Mouse (Mus musculus): ENCODE results near the gene Otof. TPM values are rescaled to one million over a fixed set of nuclear protein-coding genes. Genes with fewer than 3 reads are reported as not detected.

The Otof gene
- polyA plus RNA-seq, 1 experiment from 2014 or later = not detected

DNA sequence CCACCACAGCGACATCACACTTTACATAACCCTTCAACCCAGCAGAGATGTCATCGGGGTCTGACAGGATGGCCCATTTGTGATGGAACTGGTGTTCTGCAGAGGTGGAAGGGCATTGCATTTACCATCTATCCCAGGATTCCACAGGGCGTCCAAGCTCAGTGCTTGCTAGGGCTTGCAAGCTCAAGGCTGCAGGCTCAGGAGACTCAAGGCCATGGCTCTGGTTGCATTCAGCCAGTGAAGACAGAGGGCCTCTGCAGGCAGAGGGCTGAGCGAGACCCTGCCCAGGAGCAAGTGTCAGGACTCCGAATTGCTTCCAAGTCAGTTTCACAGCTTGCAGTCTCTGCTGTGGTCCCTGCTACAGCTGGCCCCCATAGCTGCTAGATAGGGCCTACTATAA lies 71.9 kb downstream of the Otof start:
- ATAC-seq (no peak), DNase-seq (ENCODE audit: low read depth, low spot score) (no peak)
- in situ Hi-C loops (cut with MboI; ENCODE audit: low pct_unique_long_range_greater_than_20kb) = no loop called here
- H3K27me3 ChIP-seq = peaks cover 35% of the 10 kb centered on the region
- POLR2A ChIA-PET = no interaction called here
- TF ChIP-seq CTCF (IDR thresholded peaks at IDR 0.05) = no peak
- CTCF ChIA-PET = interaction anchor here (1.3 kb wide), 1 partner anchor 246 kb away, joined by 3 read pairs; no protein-coding TSS in a partner anchor

DNA sequence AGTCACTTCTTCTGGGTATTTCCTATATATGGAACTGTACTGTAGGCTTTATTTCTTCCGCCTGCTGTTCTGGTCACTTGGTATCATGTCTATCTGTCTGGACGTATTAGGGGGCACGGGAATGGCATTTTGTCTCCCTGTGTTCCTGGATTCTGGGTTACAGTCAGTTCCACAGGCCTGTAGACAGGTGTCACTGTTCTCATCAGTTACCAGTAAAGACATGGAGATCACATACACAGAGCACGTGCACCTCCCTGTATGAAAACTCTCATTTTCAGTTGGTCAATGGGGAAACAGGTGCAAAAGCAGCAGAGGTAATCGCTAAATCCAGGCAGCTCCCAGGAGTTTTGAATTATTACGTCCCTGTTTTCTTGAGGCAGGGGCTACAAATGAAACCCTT lies 74.0 kb downstream of the Otof start:
- DNase-seq (ENCODE audit: low read depth, low spot score) = no peak
- ATAC-seq = no peak

DNA sequence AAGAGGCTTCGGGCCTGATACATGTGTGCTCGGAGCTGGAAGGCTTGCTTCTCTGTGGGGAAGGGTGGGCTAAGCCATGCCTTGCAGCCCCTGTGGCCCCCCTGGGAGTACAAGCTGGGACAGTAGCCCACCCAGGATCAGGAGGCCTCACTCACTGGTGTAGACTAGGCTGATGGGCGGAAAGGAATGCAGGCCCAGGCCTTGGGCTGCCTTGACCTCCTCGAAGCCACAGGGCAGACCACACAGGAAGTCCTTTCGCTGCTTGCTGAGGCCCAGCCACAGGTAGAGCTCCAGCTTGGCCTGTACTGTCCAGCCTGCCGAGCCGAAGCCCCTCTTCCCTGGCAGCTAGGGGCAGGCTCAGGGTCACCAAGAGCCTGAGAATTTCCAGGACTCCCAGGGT lies 78.9 kb downstream of the Otof start:
- peaks cover 31% of the 10 kb centered on the region for H3K27me3 ChIP-seq
- DNase-seq (ENCODE audit: low read depth, low spot score) (no peak), ATAC-seq (no peak)
- TF ChIP-seq CTCF (IDR thresholded peaks at IDR 0.05) = no peak
- ChIA-PET CTCF (interaction anchor here (1.3 kb wide), 1 partner anchor 9 kb away, joined by 7 read pairs; no protein-coding TSS in a partner anchor), POLR2A (no interaction called here)
- in situ Hi-C loops (cut with MboI; ENCODE audit: low pct_unique_long_range_greater_than_20kb) = no loop called here

More for the DNA sequence above, 74.0 kb downstream of the Otof start:
- peaks cover 35% of the 10 kb centered on the region for H3K27me3 ChIP-seq
- CTCF ChIA-PET = interaction anchor here (1.4 kb wide), 1 partner anchor 41 kb away, joined by 3 read pairs; no protein-coding TSS in a partner anchor
- POLR2A ChIA-PET = no interaction called here
- in situ Hi-C loops (cut with MboI; ENCODE audit: low pct_unique_long_range_greater_than_20kb) = no loop called here
- no peak for TF ChIP-seq CTCF (IDR thresholded peaks at IDR 0.05)

DNA sequence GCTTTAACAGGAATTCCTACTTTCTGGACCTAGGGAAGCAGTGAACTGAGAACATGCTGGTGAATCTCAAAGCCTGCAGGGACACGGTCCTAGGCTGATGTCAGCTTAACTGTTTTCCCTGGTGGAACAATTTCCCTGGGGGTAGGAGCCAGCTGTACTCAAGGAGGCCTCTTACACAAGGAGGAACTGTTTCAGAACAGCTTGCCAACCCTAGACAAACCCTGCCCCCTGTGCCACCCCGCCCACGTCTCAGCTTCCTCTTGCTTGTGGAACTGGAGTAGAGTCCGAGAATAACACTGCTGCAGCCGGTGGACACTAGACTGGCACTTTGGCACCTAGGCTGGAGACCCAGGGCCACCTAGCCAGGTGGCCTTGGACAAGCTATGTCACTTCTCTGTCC lies 92.3 kb downstream of the Otof start:
- in situ Hi-C loops (cut with MboI; ENCODE audit: low pct_unique_long_range_greater_than_20kb) = no loop called here
- no peak for TF ChIP-seq CTCF (IDR thresholded peaks at IDR 0.05)
- ChIA-PET CTCF (no interaction called here), POLR2A (no interaction called here)
- no peak for ATAC-seq
- H3K27me3 ChIP-seq = peaks cover 9% of the 10 kb centered on the region
- no peak for DNase-seq (ENCODE audit: low read depth, low spot score)

DNA sequence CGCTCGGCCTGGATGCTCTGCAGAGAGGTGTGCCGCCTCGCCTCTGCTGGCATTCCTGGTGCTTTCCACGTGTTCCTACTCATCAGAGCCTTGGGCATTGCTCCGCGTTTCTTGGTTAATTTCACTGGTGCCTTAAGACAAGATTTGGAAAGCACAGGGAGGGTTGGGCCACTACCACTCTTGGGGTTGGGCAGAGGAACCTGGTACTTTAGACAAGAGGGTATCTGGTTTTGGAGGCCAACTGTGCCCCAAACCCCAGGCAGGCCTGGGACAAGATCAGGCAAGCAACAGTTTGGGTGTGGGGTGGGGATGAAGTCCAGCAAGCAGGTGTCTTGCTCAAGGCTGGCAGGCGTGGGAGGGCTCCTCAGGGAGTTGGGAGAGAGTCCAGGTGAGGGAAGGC lies 94.3 kb downstream of the Otof start:
- POLR2A ChIA-PET = no interaction called here

DNA sequence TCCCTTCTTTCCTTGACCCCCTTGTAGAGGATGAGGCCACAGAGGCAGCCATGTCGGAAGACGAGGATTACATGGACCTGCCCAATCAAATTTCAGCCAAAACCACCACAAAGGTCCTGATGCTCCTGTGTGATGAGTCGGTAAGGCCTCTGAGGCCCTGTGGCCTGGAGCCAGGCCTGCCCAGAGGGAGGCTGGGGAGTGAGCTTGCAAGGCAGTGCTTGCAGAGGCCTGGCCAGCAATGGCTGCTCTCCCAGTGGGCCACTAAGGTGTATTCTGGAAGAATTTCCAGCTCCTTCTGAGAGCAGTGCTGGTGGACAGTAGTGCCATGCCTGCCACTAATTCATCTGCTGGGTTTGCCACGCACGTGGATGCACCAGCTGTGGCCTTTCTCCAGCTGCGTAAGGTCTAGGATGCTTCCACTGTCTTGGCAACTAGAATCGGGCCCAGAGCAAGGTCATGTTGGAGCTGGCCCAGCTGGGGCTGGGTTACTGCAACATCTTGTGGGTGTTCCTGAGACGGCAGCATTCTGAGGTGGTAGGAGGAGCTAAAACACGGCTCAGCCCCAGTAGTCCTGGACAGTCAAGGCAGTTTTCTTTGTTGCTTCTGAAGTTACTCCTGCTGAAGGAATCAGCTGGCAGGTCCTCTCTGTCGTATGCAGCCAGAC lies 103.2 kb downstream of the Otof start:
- ChIA-PET CTCF (no interaction called here), POLR2A (no interaction called here)
- TF ChIP-seq CTCF (IDR thresholded peaks at IDR 0.05) = no peak
- in situ Hi-C loops (cut with MboI; ENCODE audit: low pct_unique_long_range_greater_than_20kb) = no loop called here
- no peak for DNase-seq (ENCODE audit: low read depth, low spot score)
- ATAC-seq = no peak
- no peaks in the 10 kb centered on the region for H3K27me3 ChIP-seq

More for the DNA sequence above, 94.3 kb downstream of the Otof start:
- DNase-seq (ENCODE audit: low read depth, low spot score) (no peak), ATAC-seq (no peak)
- in situ Hi-C loops (cut with MboI; ENCODE audit: low pct_unique_long_range_greater_than_20kb) = no loop called here
- H3K27me3 ChIP-seq = peaks cover 9% of the 10 kb centered on the region
- CTCF ChIA-PET = no interaction called here
- no peak for TF ChIP-seq CTCF (IDR thresholded peaks at IDR 0.05)

DNA sequence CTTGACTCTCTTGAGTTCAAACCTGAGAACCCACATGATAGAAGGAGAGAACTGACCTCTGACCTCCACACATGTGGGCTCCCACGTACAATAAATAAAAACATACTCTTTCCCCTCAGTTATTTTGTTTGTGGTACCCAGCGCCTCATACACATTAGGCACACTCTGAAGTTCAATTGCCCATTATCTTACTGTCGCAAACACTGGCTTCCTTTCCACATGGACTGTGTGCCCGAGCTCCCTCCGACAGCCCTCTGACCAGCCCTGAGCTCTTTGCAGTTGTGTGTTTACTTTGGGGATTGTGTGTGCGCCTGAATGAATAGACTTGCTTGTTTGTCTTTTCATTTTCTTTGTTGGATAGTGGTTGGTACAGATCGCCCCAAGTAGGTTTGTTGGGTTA lies 105.1 kb downstream of the Otof start:
- no peaks in the 10 kb centered on the region for H3K27me3 ChIP-seq
- in situ Hi-C loops (cut with MboI; ENCODE audit: low pct_unique_long_range_greater_than_20kb) = no loop called here
- ChIA-PET POLR2A (no interaction called here), CTCF (interaction anchor here (0.8 kb wide), 2 partner anchors 14 to 186 kb away, joined by 3 to 4 read pairs; no protein-coding TSS in a partner anchor)
- DNase-seq (ENCODE audit: low read depth, low spot score) (no peak), ATAC-seq (no peak)
- no peak for TF ChIP-seq CTCF (IDR thresholded peaks at IDR 0.05)

DNA sequence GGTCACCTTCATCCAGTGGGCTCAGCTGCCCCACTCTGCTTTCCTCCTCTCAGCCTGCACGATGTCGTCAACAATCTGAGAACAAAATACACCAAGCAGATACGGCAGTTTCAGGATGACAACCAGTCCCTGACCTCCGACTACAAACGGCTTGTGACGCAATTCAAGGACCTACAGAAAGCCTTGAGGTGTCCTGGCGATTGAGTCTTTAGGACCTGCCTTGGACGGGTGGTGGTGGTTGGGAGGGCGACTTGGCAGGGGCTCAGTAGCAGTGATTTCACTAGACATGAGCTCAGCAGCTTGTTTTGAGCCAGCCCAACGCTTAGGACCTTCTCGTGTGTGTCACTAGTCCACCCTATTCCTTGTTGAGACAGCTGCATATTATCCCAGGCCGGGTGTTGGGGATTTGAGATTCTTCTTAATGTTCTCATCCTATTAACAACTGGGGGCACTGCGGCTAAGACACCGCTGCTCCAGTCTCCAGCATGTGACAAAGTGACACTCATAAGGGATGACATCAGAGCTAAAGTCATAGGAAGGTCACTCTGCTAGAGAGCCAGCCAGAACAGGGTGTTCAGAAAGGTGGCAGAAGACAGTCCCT lies 106.1 kb downstream of the Otof start:
- DNase-seq (ENCODE audit: low read depth, low spot score) = no peak
- H3K27me3 ChIP-seq = no peaks in the 10 kb centered on the region
- POLR2A ChIA-PET = no interaction called here
- no peak for TF ChIP-seq CTCF (IDR thresholded peaks at IDR 0.05)
- CTCF ChIA-PET = interaction anchor here (0.8 to 1.5 kb wide), 2 partner anchors 12 to 185 kb away, joined by 3 to 4 read pairs; no protein-coding TSS in a partner anchor
- ATAC-seq = no peak
- in situ Hi-C loops (cut with MboI; ENCODE audit: low pct_unique_long_range_greater_than_20kb) = no loop called here

DNA sequence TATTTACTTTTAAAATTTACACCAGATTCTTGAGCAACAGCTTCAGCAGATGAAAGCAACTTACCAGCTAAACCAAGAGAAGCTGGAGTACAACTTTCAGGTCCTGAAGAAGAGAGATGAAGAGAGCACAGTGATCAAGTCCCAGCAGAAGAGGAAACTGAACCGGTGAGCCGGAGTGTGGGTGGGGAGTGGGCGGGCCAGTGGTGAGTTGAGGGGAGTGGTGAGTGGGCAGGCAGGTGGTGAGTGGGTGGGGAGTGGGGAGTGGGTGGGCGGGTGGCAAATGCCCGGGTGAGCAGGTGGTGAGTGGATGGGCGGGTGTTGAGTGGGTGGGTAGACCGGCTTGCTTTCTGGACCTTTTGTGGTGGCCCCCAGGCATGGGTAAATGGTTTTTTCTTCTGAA lies 106.6 kb downstream of the Otof start:
- in situ Hi-C loops (cut with MboI; ENCODE audit: low pct_unique_long_range_greater_than_20kb) = no loop called here
- CTCF ChIA-PET = interaction anchor here (1.5 kb wide), 1 partner anchor 11 kb away, joined by 4 read pairs; no protein-coding TSS in a partner anchor
- ATAC-seq (no peak), DNase-seq (ENCODE audit: low read depth, low spot score) (no peak)
- H3K27me3 ChIP-seq = no peaks in the 10 kb centered on the region
- POLR2A ChIA-PET = no interaction called here
- TF ChIP-seq CTCF (IDR thresholded peaks at IDR 0.05) = no peak

DNA sequence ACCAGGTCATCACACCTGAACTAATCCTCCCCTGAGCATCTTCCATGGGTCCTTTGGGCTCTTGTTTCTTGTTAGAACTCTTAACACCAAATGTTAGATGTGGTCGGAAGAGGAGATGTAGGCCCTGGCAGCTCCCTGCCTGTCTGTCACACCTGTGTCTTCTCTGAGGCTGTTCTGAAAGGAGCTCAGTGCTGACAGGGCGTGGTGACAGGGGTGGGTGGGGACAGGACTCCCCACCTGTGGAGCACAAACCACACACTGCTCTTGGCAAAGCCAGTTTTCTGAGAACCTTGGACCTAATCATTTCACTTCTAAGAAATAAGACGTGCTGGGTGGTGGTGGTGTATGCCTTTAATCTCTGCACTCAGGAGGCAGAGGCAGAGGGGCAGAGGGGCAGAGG lies 108.1 kb downstream of the Otof start:
- DNase-seq (ENCODE audit: low read depth, low spot score) (no peak), ATAC-seq (no peak)
- in situ Hi-C loops (cut with MboI; ENCODE audit: low pct_unique_long_range_greater_than_20kb) = no loop called here
- POLR2A ChIA-PET = no interaction called here
- CTCF ChIA-PET = no interaction called here
- H3K27me3 ChIP-seq = no peaks in the 10 kb centered on the region
- no peak for TF ChIP-seq CTCF (IDR thresholded peaks at IDR 0.05)

DNA sequence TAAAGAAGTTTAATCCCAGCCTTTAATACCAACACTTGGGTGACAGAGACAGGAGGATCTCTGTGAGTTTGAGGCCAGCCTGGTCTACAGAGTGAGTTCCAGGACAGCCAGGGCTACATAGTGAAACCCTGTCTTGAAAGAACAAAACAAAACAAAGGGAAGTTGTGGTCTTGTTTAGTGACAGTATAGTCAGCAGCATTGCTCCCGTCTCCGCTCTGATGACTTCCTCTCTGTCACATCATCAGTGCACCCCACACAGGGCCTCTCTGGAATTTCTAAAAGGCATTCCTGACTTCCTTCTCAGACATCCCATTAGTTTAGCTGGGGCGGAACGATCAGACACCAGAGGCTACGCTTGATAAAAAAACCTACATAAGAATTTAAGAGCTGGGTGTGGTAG lies 117.8 kb downstream of the Otof start:
- POLR2A ChIA-PET = interaction anchor here (1.9 kb wide), 1 partner anchor 141 kb away, joined by 4 read pairs; no protein-coding TSS in a partner anchor
- TF ChIP-seq CTCF (IDR thresholded peaks at IDR 0.05) = no peak
- DNase-seq (ENCODE audit: low read depth, low spot score) = peak; percentile 6
- no peaks in the 10 kb centered on the region for H3K27me3 ChIP-seq
- peak; percentile 42 for ATAC-seq
- CTCF ChIA-PET = interaction anchor here (0.7 to 9.1 kb wide), 18 partner anchors 11 to 173 kb away, joined by 3 to 66 read pairs (median 4); no protein-coding TSS in a partner anchor
- in situ Hi-C loops (cut with MboI; ENCODE audit: low pct_unique_long_range_greater_than_20kb) = no loop called here

Measured in Patski (cell line).